ENCODE assay signal across 15 mouse cellular contexts in genomic region chr11:119146140-119146539, GRCm38 (mm10).
DNase-seq lines count a peak whose midpoint lies in the region; TF ChIP-seq lines count a peak whose summit lies in the region.
"Had no signal": no experiment of that assay in that cellular context is flagged by ENCODE, and none has a peak within 500 bp of the region (broad histone marks: within the 10 kb centered on the region; RNA-seq: fewer than 3 reads in every experiment).

No protein-coding gene starts in this region.

- no peak for TF ChIP-seq CTCF in thymus, adult 2 months (IDR thresholded peaks at IDR 0.05; ENCODE audit: borderline replicate concordance, control insufficient read depth, extremely low read depth, insufficient read depth, low read length, poor library complexity)

- no peak overlapping the region for H3K27ac ChIP-seq in embryonic facial prominence, embryonic 10.5 days (replicated peaks)
- no peak overlapping the region for H3K27ac ChIP-seq in thymus, adult 2 months (ENCODE audit: control insufficient read depth, insufficient read depth, low read length)
- H3K27ac ChIP-seq: embryonic facial prominence, embryonic 13.5 days had no signal

- WGBS in embryonic facial prominence, embryonic 10.5 days: 24% methylated on average over 12 of the region's 12 CpGs
- 78% methylated on average over 12 of the region's 12 CpGs for WGBS in thymus, adult 2 months

- H3K27me3 ChIP-seq in embryonic facial prominence, embryonic 10.5 days (replicated peaks; ENCODE audit: low read depth, poor library complexity, severe bottlenecking): peaks cover 7% of the 10 kb centered on the region; the same call in 1 of the 2 replicates
- H3K27me3 ChIP-seq in thymus, adult 2 months (ENCODE audit: control insufficient read depth, insufficient read depth, low read length): no peaks in the 10 kb centered on the region
- H3K27me3 ChIP-seq: embryonic facial prominence, embryonic 13.5 days had no signal

- H3K9me3 ChIP-seq in embryonic facial prominence, embryonic 10.5 days: no peaks in the 10 kb centered on the region
- H3K9me3 ChIP-seq: embryonic facial prominence, embryonic 13.5 days had no signal

- H3K36me3 ChIP-seq in embryonic facial prominence, embryonic 10.5 days (replicated peaks): peaks cover 42% of the 10 kb centered on the region
- no peaks in the 10 kb centered on the region for H3K36me3 ChIP-seq in thymus, adult 2 months (ENCODE audit: control insufficient read depth, insufficient read depth, low read length)

- H3K4me1 ChIP-seq in embryonic facial prominence, embryonic 10.5 days: peaks cover 62% of the 10 kb centered on the region
- peaks cover 29% of the 10 kb centered on the region for H3K4me1 ChIP-seq in thymus, adult 2 months (replicated peaks; ENCODE audit: control insufficient read depth, insufficient read depth, low read length)

- TF ChIP-seq POLR2A in thymus, adult 2 months (IDR thresholded peaks at IDR 0.05; ENCODE audit: control insufficient read depth, extremely low read depth, insufficient read depth, low read length, poor library complexity): no peak

- peak; percentile 38 for DNase-seq in embryo, embryonic 10 days (ENCODE audit: low spot score)
- no peak for DNase-seq in embryo, embryonic 10.5 days (ENCODE audit: low spot score)
- peak; percentile 53 for DNase-seq in retina, postnatal 1 day
- DNase-seq in retina, embryonic 14.5 days (ENCODE audit: low spot score): no peak
- peak; percentile 55 for DNase-seq in embryonic facial prominence, embryonic 10.5 days (ENCODE audit: low spot score)
- DNase-seq in testis, postnatal 10 days (ENCODE audit: low spot score): peak; percentile 72
- no peak for DNase-seq in thymus, adult 2 months
- DNase-seq in c-Kit-positive CD71-positive TER-119-positive erythroid progenitor cells, embryonic 14.5 days (ENCODE audit: low spot score): no peak
- DNase-seq: cerebellum, adult 8-10 months; gastrocnemius, postnatal 25 days; kidney, adult 9 months; layer of hippocampus, adult 9-11 months; thymus, postnatal 14 days had no signal

- no peak overlapping the region for H3K4me3 ChIP-seq in embryonic facial prominence, embryonic 10.5 days
- no peak overlapping the region for H3K4me3 ChIP-seq in thymus, adult 2 months (ENCODE audit: control insufficient read depth, insufficient read depth, low read length)
- H3K4me3 ChIP-seq: embryonic facial prominence, embryonic 13.5 days; myocyte had no signal

Comparison
In these comparisons a context has a peak if more than half of its experiments do, and no peak if none do; other contexts are left out.
1. DNase-seq: peak in embryo, embryonic 10 days (single experiment), retina, postnatal 1 day (single experiment), embryonic facial prominence, embryonic 10.5 days (single experiment) and testis, postnatal 10 days (single experiment); none in embryo, embryonic 10.5 days (single experiment), retina, embryonic 14.5 days (single experiment), thymus, adult 2 months (single experiment) and c-Kit-positive CD71-positive TER-119-positive erythroid progenitor cells, embryonic 14.5 days (single experiment).